Mouse (Mus musculus) CH12.LX (cell line): ENCODE results near the gene Slc43a2.
"Not testable (repeated sequence)": the region's sequence is repeated elsewhere in the genome, so short reads cannot be mapped to it uniquely, and the experiment has no call there.

ENCODE experiments used
- CTCF ChIP-seq, 2 experiments: IDR thresholded peaks in 1 of 2; conservative IDR thresholded peaks in 1 of 2; 2 replicates each; pipeline ENCODE4 v1.5.1; 2011 to 2012; ENCODE audit warnings: low read depth in 2 of 2, low read length in 2 of 2, improper control_type of control experiment in 1 of 2, inconsistent platforms in 1 of 2, mild to moderate bottlenecking in 1 of 2, moderate library complexity in 1 of 2
- MYC ChIP-seq: IDR thresholded peaks from 2 replicates; pipeline ENCODE4 v1.6.1; 2011; ENCODE audit warnings: low read depth, mild to moderate bottlenecking, improper control_type of control experiment, low read length
- POLR2A ChIP-seq: IDR thresholded peaks from 2 replicates; pipeline ENCODE4 v1.6.1; 2011; ENCODE audit warnings: low read depth, mild to moderate bottlenecking, improper control_type of control experiment, low read length
- POLR2AphosphoS2 ChIP-seq: IDR thresholded peaks from 2 replicates; pipeline ENCODE4 v1.6.1; 2011; ENCODE audit warnings: low read depth, low read length, improper control_type of control experiment

DNA sequence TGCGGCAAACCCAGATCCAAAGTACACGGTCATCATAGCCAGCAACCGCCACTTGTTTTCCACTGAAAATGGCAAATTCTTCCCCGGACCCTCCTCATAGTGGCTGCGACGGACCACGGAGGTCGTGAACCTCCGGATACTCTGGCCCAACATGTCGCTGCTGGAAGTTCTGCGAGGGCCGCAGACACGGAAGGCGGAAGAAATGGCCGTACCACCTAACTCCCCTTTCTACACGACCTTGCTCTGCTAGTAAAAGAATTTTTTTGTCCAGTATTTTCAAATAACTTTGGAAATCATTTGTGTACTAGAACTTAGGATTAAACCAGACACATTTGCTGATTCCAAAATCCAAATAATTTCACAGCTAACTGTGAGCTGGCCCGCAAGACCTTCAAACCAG lies 68.3 kb downstream of the Slc43a2 start:
- not testable (repeated sequence) for TF ChIP-seq POLR2A; CTCF (conservative IDR thresholded peaks at IDR 0.05 in 1 of 2, IDR thresholded peaks at IDR 0.05 in 1 of 2; ENCODE audit: low read depth in 2 of 2, low read length in 2 of 2); MYC; POLR2AphosphoS2
